Mouse (Mus musculus) layer of hippocampus, postnatal 36 days (tissue): Measurements from ENCODE around the gene Zcchc9. TPM values are rescaled to one million over a fixed set of nuclear protein-coding genes. Genes with fewer than 3 reads are reported as not detected.

Experiments used
- DNase-seq, 2 experiments: peaks; one replicate each; pipeline ENCODE4 v3.0.0; 2022
- microRNA-seq, 2 experiments: library from miRNA; unstranded; fragments of <30 nt; microRNA quantifications; one replicate each; pipeline ENCODE4 v1.2.0; 2021
- total RNA-seq, 2 experiments: library from RNA; stranded (reverse); gene quantifications; 2 replicates each; pipeline ENCODE4 v1.2.3; 2021

Gene Zcchc9
- total RNA-seq, 2 experiments from 2014 or later = 14.5 to 18.5 TPM

- no peak for DNase-seq
These were observed 45.7 kb downstream of the Zcchc9 start for GRCm38 (mm10) chr13:91761654-91762445.

GRCm38 (mm10) chr13:91760302-91761050 lies 47.0 kb downstream of the Zcchc9 start:
- DNase-seq = no peak

DNA sequence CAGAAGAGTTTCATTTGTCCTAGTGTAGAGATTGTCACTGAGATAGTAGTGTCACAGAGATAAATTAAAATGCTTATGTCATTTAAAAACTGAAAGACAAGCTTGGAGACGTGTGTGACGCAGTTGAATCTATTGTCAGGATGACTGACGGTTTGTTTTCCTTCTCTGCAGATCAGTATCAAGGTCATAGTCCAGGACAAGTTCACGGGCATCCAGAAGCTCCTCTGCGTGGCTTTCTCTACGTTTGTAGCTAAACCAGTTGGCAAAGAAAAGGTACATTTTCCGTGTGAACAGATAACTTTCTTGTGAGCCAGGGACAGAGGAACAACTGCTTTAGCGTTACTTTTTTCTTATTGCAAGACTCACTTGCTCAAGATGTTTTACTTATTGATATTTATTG lies 47.7 kb downstream of the Zcchc9 start:
- DNase-seq = no peak

- no peak for DNase-seq
These were observed 49.0 kb downstream of the Zcchc9 start for GRCm38 (mm10) chr13:91758316-91759048.

DNA sequence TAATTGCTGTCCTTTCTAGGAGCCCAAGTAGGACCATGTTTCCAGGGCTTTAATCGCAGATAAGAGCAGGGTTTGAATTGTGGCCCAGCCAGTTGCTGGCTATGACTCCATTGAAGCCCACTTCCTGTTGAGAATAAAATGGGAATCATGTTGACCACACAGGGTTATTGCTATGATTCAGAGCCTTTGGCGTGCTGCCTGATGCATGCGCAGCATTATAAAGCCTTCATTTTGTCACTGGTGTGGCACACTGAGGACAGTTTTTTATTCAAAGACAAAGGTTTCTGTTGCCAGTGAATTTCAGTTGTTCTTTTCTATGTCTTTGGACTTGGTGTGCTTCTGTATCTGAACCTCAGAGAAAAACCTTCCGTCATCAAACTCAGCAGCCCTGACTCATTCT lies 51.3 kb downstream of the Zcchc9 start:
- no peak for DNase-seq

GRCm38 (mm10) chr13:91754762-91755161 lies 52.7 kb downstream of the Zcchc9 start:
- no peak for DNase-seq

DNA sequence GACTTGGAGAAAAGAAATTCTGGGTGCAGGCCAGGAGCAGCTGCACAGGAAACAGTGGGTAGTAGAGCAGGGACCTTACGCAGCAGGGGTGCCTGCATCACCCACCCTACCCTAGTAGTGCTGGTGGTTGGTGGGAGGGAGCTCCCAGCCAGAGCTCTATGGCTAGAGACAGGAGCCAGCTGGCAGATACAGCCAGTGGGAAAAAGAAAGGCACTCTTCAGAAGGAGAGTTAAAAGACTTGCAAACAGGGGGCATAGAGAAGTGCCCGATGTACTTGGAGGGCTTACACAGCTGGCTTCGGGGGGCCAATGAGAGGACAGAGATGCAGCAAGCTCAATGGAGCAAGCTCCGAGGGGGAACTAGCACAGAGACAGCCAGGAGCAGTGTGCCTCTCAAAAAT lies 53.8 kb downstream of the Zcchc9 start:
- no peak for DNase-seq

GRCm38 (mm10) chr13:91749981-91750380 lies 57.5 kb downstream of the Zcchc9 start:
- no peak for DNase-seq

GRCm38 (mm10) chr13:91748401-91748800 lies 59.1 kb downstream of the Zcchc9 start:
- DNase-seq = no peak

Small RNA genes lying within 50 kb of the gene (microRNA-seq; reads per million reads assigned to microRNA genes)
- gene Gm27656 = 0 reads per million in 2 experiments

Other genes starting within 250 kb of the Zcchc9 start
- under 1 TPM; 0.46 to 0.70 TPM for gene Acot12, start 66.2 kb downstream of the Zcchc9 start, total RNA-seq
- gene Ckmt2, start 69.2 kb upstream of the Zcchc9 start, total RNA-seq = under 1 TPM in 1 of 2 experiments, not detected in 1; 0.45 TPM